Mouse (Mus musculus) hematopoietic stem cell, adult 5-6 weeks (primary cell): ENCODE results near the gene Zbtb38. TPM values are rescaled to one million over a fixed set of nuclear protein-coding genes. Genes with fewer than 3 reads are reported as not detected.
A peak's percentile ranks its signal among the peaks of the same experiment; 100 is the strongest.
"Not testable (repeated sequence)": the region's sequence is repeated elsewhere in the genome, so short reads cannot be mapped to it uniquely, and the experiment has no call there.

ENCODE experiments used
- ATAC-seq, 2 experiments: fragments of 125-278 bp in 1 of 2; replicated peaks in 1 of 2; 2 replicates each; pipeline ENCODE4 v1.8.0; 2016 to 2017; ENCODE audit warnings: inconsistent platforms in 2 of 2, mild to moderate bottlenecking in 2 of 2, moderate number of reproducible peaks in 2 of 2, low read depth in 1 of 2, moderate TSS enrichment in 1 of 2; ENCODE audit not compliant: low FRiP score in 2 of 2, poor library complexity in 2 of 2, severe bottlenecking in 2 of 2, insufficient read depth in 1 of 2, low TSS enrichment in 1 of 2
- total RNA-seq: library from RNA; stranded (forward); fragments of 172-1452, 232-1000 nt; gene quantifications from 2 replicates; pipeline ENCODE4 v1.2.3, GENCODE M21; 2017

Zbtb38 gene
- total RNA-seq, 1 experiment from 2014 or later: 50.5 TPM

DNA sequence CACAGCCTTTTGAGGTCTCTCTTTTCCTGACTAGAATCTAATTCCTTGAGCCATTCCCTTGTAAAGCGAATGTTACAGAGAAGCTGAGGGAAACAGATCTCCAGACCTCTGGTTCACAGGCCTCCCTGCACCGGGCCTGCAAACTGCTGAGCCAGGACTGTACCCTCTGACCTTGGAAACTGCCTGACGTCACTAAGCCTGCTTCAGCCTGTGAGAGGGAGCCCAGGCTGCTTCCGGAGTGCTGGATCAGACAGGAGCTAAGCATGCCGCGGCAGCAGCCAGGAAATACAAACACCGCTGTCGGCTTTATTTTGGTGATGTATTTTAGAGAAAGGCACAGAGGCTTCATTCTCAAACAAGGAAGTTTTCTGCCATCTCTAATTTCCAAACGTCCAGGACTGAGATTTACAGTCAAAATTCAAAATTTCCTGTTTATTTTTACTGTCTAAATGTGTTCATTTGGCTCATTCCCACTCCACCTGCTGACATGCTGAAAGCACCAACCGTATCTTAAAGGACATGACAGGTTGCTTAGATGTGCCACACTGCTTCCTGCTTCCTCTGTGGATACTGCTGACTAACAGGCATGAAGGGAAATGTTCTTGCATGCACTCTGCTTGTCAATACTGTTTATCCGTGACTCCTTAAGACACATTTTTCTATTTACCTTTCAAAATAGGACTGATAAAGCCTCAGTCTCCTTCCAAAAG, 46.9 kb downstream of the Zbtb38 start:
- peak; percentile 77 to 86 for ATAC-seq

DNA sequence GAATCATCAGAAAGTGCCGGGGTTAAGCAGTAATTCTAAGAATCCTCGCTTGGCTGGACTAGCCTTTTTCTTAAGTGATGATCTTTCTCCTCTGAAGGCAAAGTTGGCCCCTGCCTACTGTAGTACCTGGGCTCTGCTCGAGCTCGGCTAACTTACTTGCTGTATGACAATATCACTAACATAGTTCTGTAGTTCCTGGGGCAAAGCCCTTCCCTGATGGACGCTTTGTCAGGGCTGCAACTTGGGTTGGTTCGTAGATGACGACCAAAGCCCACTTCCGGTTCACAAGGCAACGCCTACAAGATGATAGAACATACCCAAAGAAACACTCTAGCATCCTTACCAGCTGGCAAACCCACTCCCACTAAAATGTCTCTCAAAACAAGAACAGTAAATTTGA, 47.7 kb downstream of the Zbtb38 start:
- no peak for ATAC-seq

DNA sequence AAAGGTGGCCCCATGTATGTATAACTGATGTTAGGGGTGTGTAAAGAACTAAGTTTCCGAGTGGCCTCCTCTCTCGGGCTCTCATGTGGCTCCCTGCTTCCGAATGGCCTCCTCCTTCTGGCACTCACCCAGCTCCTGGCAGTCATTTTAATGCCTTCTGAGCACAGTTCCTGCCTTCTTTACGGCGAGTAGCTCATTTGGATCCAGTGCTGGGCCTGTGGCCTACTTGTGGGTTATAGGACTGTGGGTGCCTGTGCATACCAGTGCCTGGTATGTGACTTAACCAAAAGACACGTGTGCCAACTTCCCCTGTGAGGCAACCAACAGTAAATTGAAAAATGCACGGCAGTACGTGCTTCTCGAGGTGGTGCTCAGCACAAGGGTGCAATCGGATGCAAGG, 50.7 kb downstream of the Zbtb38 start:
- peak; percentile 47 to 62; a peak in 2 of 4 replicates for ATAC-seq

DNA sequence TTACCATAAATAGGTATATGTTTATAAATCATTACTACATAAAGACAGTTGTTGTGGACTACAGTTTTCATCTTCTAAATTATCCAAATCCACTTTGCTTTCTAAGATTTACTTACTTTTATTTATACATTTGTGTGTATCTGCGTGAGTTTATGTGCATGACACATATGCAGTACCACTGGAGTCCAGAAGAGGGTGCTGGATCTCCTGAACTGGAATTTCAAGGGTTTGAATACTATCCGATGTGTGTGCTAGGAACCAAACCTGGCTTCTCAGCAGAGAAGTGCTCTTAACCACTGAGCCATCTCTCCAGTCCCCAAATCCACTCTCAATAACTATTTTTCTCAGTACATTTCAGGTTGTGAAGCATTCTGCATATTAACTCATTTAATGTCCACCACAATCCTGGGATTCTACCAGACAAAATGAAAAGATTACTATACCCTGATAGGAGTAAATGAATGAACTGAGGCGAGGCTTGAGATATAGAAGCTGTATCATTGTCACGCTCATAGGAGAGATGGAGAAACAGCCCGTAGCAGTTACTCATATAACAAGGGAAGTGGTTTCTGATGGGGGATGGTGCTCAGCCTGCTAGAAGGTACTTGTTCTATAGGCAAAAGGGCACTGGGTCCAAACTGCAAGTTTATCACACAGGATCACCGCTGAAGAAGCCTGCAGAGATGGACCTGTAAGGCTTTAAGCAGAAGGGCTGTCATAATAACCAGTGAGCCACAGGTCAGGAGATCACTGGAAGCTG, 53.2 kb downstream of the Zbtb38 start:
- ATAC-seq: no peak

DNA sequence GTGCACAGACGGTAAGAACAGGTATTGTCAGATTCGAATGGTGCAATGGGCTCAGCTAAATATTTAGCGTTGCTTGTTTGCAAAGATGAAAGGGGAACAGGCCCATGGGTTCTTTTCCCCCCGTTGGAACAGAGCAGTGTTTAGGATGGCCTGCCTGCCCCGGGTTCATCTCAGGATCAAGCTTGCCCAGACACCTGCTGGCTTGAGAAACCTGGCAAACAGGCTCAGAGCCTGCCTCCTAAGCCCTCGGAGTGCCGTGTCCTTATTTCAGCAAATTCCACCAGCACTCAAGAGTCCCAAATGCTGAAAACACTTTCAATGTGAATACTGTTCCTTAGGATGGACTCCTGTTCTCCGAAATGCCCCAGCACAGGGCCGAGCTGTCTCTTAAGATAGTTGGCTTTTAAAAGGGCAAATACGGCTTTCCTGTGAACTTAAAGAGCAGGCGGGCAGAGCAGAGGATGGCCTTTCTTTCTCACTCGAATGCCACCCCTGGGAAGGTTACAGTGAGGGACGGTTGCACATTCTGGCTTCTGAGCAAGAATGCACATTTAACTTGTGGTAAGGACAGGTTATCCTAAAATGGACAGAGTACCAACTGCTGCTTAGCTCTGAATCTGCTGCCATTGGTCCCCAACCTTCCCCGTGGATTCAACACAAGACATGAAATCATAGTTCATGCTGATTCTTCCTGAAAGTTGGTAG, 55.7 kb downstream of the Zbtb38 start:
- no peak for ATAC-seq

DNA sequence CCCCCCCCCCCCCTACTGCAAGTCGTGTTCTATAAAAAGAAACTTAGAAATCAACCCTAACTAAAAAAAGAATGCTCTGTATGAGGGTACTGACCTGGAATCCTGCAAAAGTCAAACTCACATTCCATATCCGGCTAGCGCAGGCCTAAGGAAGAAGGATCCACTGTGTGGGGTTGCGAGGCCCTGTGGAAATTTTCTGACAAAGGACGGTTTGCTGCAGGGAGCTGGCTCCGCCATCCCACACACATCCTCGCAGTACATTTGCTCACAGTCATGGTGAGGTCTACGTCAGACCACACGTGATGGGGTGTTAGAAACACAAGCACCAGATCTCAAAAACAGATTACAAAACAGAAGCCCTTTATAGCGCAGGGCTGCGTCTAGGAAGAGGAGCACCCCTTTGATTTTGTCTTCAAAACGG, 56.5 kb downstream of the Zbtb38 start:
- ATAC-seq: no peak

DNA sequence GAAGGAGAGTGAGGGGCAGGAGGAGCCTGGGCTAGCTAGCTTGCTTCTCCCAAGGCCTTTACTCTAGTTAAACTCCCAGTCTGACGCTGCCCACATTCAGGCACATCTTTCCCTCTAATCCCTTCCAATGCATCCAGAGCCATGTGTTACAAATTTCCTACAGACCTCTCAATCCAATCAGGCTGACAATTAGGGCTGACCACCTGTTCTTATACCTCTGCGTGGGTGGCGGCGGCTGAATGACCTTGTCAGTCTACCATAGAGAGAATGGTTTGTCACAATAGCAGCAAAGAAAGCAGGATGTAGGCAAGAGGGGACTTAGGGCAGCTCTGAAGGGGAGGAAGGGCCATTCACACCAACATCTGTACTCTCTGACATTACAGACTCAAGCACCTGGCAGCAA, 62.2 kb downstream of the Zbtb38 start:
- 0 out of 4 replicates have a peak, but pooled peaks of 1 of the 2 experiments have one; percentile 17 for ATAC-seq

DNA sequence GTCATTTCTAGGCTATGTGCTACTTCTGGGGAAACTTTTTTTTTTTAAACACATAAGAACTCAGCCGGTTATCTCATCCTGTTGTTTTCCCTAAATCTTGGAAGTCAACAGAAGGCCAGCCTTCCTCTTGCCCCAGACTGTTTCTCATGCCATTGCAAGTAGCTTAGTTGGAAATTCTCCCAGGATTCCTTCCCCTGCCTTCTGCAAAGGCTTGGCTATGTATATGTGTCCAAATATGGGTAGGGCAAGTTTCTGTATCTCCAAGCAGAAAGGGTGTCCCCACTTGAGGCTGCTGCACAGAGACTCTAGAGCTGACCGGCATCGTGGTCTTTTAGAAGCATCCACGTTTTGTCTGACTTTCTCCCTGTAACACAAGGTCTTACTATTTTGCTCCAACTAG, 63.6 kb downstream of the Zbtb38 start:
- no peak for ATAC-seq

DNA sequence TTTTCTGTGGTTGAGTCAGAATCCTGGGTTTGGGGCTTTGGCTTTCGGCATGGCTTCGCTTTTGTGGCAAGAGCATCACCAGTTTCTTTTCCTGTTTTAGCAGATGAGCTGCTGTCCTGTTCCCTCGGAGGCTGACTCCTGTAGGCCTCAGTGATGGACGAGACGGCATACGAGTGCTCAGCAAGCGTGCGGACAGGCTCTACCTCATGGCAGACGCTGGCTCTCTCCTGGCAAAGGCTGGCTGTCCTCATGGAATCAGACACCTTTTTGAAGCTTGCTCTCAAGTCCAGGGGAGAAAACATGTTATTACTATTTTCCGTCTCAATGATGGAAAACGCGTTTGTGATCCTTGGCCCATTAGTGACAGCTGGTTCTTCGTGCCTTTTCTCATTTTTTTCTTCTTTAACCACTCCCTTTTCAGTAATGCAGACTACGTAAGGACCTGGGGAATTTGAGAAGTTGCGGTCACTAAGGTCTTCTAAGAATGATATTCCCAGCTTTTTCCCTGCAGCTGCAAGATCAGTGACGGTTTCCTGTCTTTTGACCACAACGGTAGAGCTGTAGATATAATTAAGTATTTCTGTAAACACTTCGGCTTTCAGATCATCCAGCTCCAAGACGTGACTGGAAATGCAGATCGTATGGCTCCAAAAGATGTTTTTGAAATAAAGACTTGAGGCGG, 64.3 kb downstream of the Zbtb38 start:
- ATAC-seq: no peak

DNA sequence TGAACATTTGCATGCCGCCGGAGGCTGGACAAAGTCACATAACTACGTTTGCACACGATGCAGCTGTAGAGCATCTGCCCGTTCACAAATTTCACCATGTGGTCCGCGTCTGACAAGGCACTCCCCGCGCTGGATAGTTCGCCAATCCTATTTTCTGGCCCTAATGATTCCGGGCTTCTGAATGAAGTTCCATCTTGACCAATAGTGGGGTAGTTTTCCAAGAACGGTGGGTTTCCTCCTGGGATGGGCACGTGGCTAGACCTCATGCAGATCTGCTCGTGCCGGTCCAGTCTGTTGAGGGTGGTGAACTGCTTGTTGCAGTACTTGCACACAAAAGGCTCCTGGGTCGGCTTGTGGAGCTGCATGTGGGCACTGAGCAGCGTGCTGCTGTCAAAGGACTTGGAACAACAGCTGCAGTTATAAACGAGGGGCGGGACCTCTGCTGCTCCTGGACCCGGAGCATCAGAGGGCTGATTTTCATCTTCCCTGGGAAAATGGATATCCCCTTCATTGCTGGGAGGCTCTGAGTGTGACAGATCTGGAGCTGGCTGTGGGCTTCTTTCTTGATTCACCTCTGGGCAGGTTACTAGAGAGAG, 64.9 kb downstream of the Zbtb38 start:
- no peak for ATAC-seq

DNA sequence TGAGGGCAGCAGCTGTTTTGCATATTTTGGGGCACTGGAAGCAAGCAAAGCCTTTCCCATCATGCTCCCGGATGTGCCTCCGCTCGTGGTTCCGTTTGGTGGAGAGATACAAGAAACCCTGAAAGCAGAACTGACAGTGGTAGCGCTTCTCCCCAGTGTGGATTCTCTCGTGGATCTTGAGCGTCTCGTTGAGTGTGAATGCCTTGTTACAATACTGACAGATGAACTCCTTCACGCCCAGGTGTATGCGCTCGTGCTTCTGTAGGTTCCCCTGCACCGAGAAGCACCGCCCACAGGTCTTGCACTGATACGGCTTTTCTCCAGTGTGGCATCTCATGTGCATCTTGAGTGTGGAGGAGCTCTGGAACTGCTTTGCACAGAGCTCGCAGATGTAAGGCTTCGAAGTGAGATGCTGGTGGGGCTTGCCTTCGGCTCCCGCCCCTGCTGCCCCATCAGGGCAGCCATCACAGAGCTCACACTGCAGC, 67.0 kb downstream of the Zbtb38 start:
- ATAC-seq: no peak

DNA sequence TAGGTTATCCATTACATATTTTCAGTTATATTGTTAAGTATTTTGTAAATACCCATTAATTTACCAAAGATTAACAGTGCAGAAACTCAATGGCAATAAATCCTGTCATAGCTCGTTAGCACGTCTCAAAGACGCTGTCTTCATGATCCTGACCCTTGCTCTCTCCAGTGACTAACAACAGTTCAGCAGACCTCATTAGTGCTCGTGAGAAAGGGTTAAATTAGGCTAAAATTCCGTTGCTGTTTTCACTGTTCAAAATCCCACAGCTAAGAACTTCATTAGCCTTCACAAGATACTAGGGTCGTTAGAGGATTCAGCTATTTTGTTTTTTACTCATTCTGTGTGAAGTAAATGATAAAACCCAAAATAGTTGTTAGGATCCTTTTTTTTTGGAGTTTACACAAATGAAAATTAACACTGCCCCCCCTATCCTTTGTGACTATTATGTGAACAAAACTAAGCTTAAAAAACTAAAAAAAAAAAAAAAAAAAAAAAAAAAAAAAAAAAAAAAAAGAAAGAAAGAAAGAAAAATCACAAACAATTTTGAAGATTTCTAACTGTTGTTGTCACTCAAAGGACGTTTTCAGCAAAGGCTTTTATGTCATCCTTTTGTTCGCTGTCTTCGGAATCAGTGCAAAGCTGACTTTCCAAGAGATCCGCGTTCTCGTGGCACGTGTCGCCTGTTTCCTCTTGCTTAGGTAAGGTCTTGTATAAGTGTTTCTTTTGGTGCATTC, 67.6 kb downstream of the Zbtb38 start:
- ATAC-seq: no peak

DNA sequence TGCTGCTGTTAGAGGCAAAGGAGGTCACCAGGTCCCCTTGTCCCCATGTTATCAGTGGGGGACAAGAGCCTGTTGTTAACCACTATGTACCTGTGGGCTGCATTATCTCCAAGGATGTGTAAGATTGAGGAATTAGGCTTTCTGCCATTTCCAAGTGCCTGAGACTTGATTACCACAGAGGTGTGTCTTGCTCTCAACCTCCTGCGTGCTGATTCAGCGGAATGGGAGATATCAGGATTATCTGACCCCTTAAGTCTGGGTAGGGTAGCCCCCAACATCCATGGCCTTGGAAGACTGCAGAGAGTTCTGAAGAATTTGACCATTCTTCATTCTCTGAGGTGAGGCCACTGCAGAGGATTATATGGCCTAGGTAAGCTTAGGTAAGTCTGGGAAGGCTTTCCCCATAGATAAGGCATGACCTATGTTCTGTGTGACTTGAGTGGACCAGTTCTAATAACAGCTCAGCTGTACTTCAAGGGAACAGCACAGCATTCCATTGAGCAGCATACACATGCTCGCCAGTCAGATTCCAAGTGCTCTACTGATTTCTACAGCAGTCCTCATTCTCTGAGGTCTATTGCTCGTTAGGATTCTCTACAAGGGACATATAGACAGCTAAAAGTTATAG, 68.4 kb downstream of the Zbtb38 start:
- ATAC-seq: no peak

DNA sequence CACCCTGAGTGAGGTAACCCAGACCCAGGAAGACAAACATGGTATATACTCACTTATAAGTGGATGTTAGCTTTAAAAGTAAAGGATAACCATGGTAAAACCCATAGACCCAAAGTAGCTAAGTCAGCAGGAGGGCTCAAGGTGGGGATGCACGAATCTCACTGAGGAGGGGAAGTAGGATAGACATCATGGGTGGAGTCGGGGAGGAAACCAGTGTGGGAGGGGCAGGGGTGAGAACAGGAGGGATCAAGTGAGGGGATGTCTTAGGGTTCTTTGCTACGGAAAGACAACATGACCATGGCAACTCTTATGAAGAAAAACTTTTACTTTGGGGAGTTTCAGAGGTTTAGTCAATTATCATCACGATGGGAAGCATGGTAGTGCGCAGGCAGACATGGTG, 74.0 kb downstream of the Zbtb38 start:
- no peak for ATAC-seq

DNA sequence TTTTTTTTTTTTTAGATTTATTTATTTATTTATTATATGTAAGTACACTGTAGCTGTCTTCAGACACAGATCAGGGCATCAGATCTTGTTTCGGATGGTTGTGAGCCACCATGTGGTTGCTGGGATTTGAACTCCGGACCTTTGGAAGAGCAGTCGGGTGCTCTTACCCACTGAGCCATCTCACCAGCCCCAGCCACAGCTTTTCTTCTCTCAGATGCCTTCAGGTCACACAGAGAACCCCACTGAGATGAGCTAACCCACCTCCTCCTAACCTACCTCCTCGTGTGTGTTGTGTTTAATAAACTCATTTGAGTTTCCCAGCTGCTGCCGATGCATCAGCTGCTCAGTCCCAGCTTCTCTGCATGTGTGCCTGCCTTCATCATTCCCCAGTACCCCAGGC, 74.9 kb downstream of the Zbtb38 start:
- not testable (repeated sequence) for ATAC-seq

DNA sequence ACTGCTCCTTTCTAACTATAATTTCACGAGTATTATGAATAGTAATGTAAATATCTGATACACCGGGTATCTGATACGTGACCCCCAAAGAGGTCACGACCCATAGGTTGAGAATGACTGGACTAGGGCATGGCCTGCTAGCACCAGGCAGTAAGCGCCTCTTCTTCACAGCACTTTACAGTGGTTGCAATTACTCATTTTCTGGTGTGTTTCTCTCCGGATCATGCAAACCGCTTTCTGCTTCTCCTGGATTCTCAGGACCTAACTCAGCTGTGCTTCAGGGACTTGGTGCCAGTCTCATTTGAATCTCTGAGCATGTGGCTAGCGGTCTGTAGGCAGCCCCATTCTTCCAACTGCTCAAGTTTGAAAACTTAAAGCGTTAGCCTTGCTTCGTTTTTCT, 76.0 kb downstream of the Zbtb38 start:
- no peak for ATAC-seq
